Mouse (Mus musculus): ENCODE data around the gene Bpifb6. TPM values are rescaled to one million over a fixed set of nuclear protein-coding genes. Genes with fewer than 3 reads are reported as not detected.

Gene Bpifb6
- polyA plus RNA-seq, 1 experiment from 2014 or later, result not detected

DNA sequence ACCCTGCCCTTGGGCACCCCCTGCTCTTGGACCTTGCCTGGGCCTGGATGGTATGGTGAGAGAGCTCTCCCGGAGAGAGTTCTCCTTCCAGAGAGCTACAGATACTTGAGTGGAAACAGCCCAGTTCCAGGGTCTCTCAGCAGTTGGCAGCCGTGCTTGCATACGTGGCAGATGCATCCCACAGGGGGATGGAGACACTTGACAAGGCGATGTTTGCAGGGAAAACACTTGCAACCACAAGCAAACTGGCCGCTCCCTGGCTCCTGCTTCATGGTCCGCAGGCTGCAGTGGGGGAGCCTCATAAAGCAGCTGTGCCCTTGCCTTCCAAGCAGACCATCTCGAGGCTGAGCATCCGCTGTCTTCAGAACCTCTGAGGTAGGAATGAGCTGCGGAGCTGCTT is 25.4 kb upstream of the Bpifb6 start, which contains the start of gene Bpifb2:
Bpifb2 (plus strand) TSS at position 301 of the 400 bp plus-strand sequence.
- ATAC-seq (ENCODE audit: insufficient read depth), result no peak
- no peaks in the 10 kb centered on the region for H3K27me3 ChIP-seq (ENCODE audit: insufficient read depth, low read length)
- DNase-seq, result no peak
- H3K4me3 ChIP-seq (ENCODE audit: low read depth, low read length), result no peak within 1 kb of the TSS
- H3K4me2 ChIP-seq, result no peak within 1 kb of the TSS
- H3K27ac ChIP-seq (ENCODE audit: low read depth), result no peak within 1 kb of the TSS
- H3K9ac ChIP-seq, result no peak within 1 kb of the TSS
- no peaks in the 10 kb centered on the region for H3K9me3 ChIP-seq (ENCODE audit: low read depth, low read length)
- WGBS, result 59% methylated on average over 9 of the region's 9 CpGs
- no peak for TF ChIP-seq CTCF (IDR thresholded peaks at IDR 0.05; ENCODE audit: low read depth)
- H3K4me1 ChIP-seq (ENCODE audit: insufficient read depth), result no peaks in the 10 kb centered on the region
- no peaks in the 10 kb centered on the region for H3K36me3 ChIP-seq (ENCODE audit: insufficient read depth)

DNA sequence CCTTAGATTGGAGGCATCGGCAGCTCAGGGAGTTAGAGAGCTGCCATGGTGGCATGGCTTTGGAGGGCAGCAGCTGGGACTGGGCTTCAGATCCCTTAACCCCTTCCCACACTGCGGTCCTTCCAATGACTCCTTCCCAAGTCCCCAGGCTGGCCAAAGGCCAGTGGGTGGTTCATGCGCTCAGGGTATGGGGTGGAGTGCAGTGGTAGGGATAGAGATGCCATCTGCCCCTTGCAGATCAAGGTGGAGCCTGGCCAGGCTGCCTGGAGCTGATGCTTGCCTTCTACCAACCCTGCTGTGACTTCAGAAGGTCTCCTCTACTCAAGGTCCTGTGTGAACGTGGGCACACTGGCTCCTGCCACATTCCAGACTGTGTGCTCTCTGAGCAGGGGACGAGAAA is 1.1 kb upstream of the Bpifb6 start:
- 74% methylated on average over 5 of the region's 5 CpGs for WGBS
- H3K27me3 ChIP-seq (ENCODE audit: insufficient read depth, low read length), result no peaks in the 10 kb centered on the region
- no peak overlapping the region for H3K27ac ChIP-seq (ENCODE audit: low read depth)
- H3K9ac ChIP-seq, result no peak overlapping the region
- no peak for DNase-seq
- no peaks in the 10 kb centered on the region for H3K9me3 ChIP-seq (ENCODE audit: low read depth, low read length)
- no peak overlapping the region for H3K4me2 ChIP-seq
- TF ChIP-seq CTCF (IDR thresholded peaks at IDR 0.05; ENCODE audit: low read depth), result no peak
- no peak for ATAC-seq (ENCODE audit: insufficient read depth)
- no peaks in the 10 kb centered on the region for H3K4me1 ChIP-seq (ENCODE audit: insufficient read depth)
- H3K36me3 ChIP-seq (ENCODE audit: insufficient read depth), result no peaks in the 10 kb centered on the region
- no peak overlapping the region for H3K4me3 ChIP-seq (ENCODE audit: low read depth, low read length)

DNA sequence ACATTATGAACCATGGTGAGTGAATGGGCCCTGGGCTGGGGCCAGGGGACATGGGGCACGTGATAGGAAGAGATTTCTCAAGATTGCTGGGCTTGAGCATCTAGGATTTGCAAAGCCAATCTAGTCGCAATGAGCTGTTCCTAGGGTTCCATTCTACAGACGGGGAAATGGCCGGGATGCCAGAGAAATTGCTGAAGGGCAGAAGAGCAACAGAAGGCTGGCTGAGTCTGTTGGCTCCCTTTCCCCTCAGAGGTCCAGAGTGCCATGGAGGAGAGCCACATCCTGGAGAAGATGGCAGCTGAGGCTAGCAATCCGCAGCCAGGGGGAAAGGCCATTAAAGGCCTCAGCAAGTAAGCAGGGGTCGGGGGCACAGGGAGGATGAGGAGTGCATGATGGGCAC is 2.5 kb downstream of the Bpifb6 start:
- TF ChIP-seq CTCF (IDR thresholded peaks at IDR 0.05; ENCODE audit: low read depth), result no peak
- H3K27me3 ChIP-seq (ENCODE audit: insufficient read depth, low read length), result no peaks in the 10 kb centered on the region
- no peak overlapping the region for H3K4me2 ChIP-seq
- no peak overlapping the region for H3K27ac ChIP-seq (ENCODE audit: low read depth)
- no peak overlapping the region for H3K4me3 ChIP-seq (ENCODE audit: low read depth, low read length)
- ATAC-seq (ENCODE audit: insufficient read depth), result no peak
- H3K4me1 ChIP-seq (ENCODE audit: insufficient read depth), result no peaks in the 10 kb centered on the region
- no peak overlapping the region for H3K9ac ChIP-seq
- WGBS, result 80% methylated on average over 6 of the region's 6 CpGs
- no peak for DNase-seq
- H3K9me3 ChIP-seq (ENCODE audit: low read depth, low read length), result no peaks in the 10 kb centered on the region
- H3K36me3 ChIP-seq (ENCODE audit: insufficient read depth), result no peaks in the 10 kb centered on the region

DNA sequence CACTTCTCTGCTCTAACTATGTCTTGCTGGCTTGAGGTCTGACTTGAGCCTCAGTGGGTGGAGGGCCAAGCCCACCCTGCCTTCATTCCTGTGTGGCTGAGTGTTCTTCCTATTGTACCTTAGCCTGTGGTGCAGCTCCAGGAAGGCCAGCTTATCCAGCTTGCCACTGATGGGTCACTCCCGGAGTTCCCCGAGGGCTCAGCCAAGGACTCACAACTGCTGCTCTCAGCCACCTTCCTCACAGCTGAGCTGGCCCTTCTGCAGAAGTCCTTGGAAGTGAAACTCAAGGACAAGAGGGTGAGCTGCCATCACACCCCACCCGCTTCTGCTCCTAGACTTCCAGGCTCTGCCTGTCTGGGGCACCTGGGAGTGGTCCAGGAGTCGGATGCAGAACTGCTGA is 6.4 kb downstream of the Bpifb6 start:
- TF ChIP-seq CTCF (IDR thresholded peaks at IDR 0.05; ENCODE audit: low read depth), result no peak
- no peak overlapping the region for H3K27ac ChIP-seq (ENCODE audit: low read depth)
- H3K4me1 ChIP-seq (ENCODE audit: insufficient read depth), result no peaks in the 10 kb centered on the region
- DNase-seq (no peak), ATAC-seq (ENCODE audit: insufficient read depth) (no peak)
- H3K9me3 ChIP-seq (ENCODE audit: low read depth, low read length), result no peaks in the 10 kb centered on the region
- no peak overlapping the region for H3K9ac ChIP-seq
- H3K27me3 ChIP-seq (ENCODE audit: insufficient read depth, low read length), result no peaks in the 10 kb centered on the region
- H3K36me3 ChIP-seq (ENCODE audit: insufficient read depth), result no peaks in the 10 kb centered on the region
- no peak overlapping the region for H3K4me2 ChIP-seq
- 85% methylated on average over 4 of the region's 4 CpGs for WGBS
- H3K4me3 ChIP-seq (ENCODE audit: low read depth, low read length), result no peak overlapping the region

DNA sequence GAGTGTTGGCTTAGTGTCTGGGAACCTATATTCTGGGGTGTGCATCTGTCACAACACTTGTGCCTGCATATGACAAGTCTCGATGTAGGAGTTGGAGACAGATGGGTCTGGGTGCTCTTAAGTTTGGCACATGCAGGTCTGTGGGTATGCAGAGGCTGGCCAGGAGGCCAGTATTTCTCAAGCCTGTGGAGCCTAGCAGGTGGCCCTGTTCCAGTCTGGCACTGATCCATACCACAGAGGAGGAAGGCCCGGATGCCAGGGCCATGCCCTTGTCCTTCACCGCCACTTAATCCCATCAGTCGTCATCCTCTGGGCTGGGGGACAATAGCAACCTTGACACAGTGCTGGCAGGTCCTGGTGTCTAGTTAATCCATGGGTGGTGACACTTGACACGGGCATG is 14.0 kb downstream of the Bpifb6 start:
- no peaks in the 10 kb centered on the region for H3K36me3 ChIP-seq (ENCODE audit: insufficient read depth)
- ATAC-seq (ENCODE audit: insufficient read depth) (no peak), DNase-seq (no peak)
- no peaks in the 10 kb centered on the region for H3K9me3 ChIP-seq (ENCODE audit: low read depth, low read length)
- no peak overlapping the region for H3K4me2 ChIP-seq
- H3K27me3 ChIP-seq (ENCODE audit: insufficient read depth, low read length), result no peaks in the 10 kb centered on the region
- H3K27ac ChIP-seq (ENCODE audit: low read depth), result no peak overlapping the region
- no peak overlapping the region for H3K4me3 ChIP-seq (ENCODE audit: low read depth, low read length)
- TF ChIP-seq CTCF (IDR thresholded peaks at IDR 0.05; ENCODE audit: low read depth), result no peak
- no peaks in the 10 kb centered on the region for H3K4me1 ChIP-seq (ENCODE audit: insufficient read depth)
- 57% methylated on average over 5 of the region's 5 CpGs for whole genome bisulfite sequencing
- H3K9ac ChIP-seq, result no peak overlapping the region

DNA sequence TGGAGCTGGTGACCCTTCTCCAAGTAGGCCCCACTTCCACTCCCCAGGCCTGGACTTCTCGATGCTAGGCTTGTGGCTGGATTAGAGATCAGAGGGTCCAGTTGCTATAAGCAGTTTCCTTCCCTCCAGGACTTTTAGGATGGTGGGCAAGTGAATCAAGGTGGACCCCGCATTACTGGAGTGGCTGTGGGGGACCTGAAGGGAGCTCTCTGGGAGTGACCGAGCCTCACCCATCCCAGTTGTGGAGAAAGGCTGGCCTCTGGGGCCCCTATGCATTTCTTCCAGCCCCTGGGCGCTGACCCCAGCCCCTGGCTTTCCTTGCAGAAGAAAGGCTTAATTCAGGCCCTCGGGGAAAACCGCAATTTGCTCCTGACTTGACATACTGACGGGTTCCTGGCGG is 17.7 kb downstream of the Bpifb6 start, which contains the start of gene Bpifb3:
Bpifb3 (plus strand) TSS at position 301 of the 400 bp plus-strand sequence.
- Histone ChIP-seq H3K9me3 (ENCODE audit: low read depth, low read length) (no peaks in the 10 kb centered on the region), H3K27me3 (ENCODE audit: insufficient read depth, low read length) (no peaks in the 10 kb centered on the region), H3K9ac (no peak within 1 kb of the TSS), H3K27ac (ENCODE audit: low read depth) (no peak within 1 kb of the TSS), H3K4me3 (ENCODE audit: low read depth, low read length) (no peak within 1 kb of the TSS), H3K4me1 (ENCODE audit: insufficient read depth) (no peaks in the 10 kb centered on the region), H3K4me2 (no peak within 1 kb of the TSS), H3K36me3 (ENCODE audit: insufficient read depth) (no peaks in the 10 kb centered on the region)
- TF ChIP-seq CTCF (IDR thresholded peaks at IDR 0.05; ENCODE audit: low read depth), result no peak
- DNase-seq (no peak), ATAC-seq (ENCODE audit: insufficient read depth) (no peak)
- 70% methylated on average over 8 of the region's 8 CpGs for WGBS

DNA sequence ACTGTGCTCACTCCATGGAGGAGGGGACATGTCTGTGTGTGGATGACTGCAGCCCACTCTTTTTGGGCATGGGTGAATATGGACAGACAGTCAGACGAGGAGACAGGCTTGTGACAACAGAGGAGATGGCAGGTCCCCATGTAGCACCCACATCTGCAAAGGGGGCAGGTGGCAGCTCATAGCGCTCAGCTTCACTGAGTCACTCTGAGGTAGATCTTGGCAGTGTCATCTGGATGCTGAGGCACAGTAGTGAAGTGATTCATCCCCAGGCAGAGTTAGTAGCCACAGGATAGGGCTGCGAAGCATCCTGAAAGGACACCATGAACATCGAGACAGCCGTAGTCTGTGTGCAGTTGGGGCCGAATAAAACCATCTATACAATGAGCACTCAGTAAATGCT is 21.1 kb downstream of the Bpifb6 start:
- H3K27me3 ChIP-seq (ENCODE audit: insufficient read depth, low read length), result no peaks in the 10 kb centered on the region
- H3K9me3 ChIP-seq (ENCODE audit: low read depth, low read length), result no peaks in the 10 kb centered on the region
- 86% methylated on average over 6 of the region's 6 CpGs for WGBS
- H3K4me1 ChIP-seq (ENCODE audit: insufficient read depth), result no peaks in the 10 kb centered on the region
- no peak overlapping the region for H3K4me3 ChIP-seq (ENCODE audit: low read depth, low read length)
- H3K9ac ChIP-seq, result no peak overlapping the region
- DNase-seq (no peak), ATAC-seq (ENCODE audit: insufficient read depth) (no peak)
- H3K4me2 ChIP-seq, result no peak overlapping the region
- no peak overlapping the region for H3K27ac ChIP-seq (ENCODE audit: low read depth)
- no peak for TF ChIP-seq CTCF (IDR thresholded peaks at IDR 0.05; ENCODE audit: low read depth)
- H3K36me3 ChIP-seq (ENCODE audit: insufficient read depth), result no peaks in the 10 kb centered on the region

DNA sequence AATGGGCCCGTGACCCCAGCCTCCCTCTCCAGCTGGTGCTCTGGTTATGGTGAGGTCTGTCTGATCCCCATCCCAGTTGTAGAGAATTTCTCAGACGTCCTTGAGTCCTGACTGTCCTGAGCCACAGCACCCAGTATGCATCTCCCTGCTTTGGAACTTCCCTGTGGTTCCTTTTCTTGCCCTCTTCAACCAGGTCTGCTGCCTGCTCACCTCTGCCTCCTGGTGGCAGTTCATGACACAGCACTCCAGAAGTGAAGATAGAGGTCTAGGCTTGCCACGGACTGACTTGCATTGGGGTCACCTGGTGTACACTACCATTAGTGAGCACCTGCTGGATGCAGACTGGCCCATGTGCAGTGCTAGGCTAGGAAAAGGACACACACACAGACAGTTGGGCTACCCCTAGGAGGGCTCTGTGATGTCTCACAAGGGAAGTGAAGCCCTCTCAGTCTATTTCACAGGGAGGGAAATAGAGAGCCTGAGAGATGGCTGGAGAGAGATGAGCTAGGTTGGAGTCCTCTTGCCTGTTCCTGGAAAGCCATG is 29.8 kb downstream of the Bpifb6 start:
- no peak overlapping the region for H3K9ac ChIP-seq
- H3K9me3 ChIP-seq (ENCODE audit: low read depth, low read length), result no peaks in the 10 kb centered on the region
- no peaks in the 10 kb centered on the region for H3K36me3 ChIP-seq (ENCODE audit: insufficient read depth)
- ATAC-seq (ENCODE audit: insufficient read depth), result no peak
- no peak overlapping the region for H3K27ac ChIP-seq (ENCODE audit: low read depth)
- no peaks in the 10 kb centered on the region for H3K4me1 ChIP-seq (ENCODE audit: insufficient read depth)
- WGBS, result 40% methylated on average over 3 of the region's 3 CpGs
- no peak overlapping the region for H3K4me3 ChIP-seq (ENCODE audit: low read depth, low read length)
- H3K27me3 ChIP-seq (ENCODE audit: insufficient read depth, low read length), result no peaks in the 10 kb centered on the region
- DNase-seq, result peak; percentile 72
- H3K4me2 ChIP-seq, result no peak overlapping the region
- TF ChIP-seq CTCF (IDR thresholded peaks at IDR 0.05; ENCODE audit: low read depth), result peak; percentile 95
